ENCODE assay signal across 7 mouse cellular contexts in genomic region chr19:7617696-7618095, GRCm38 (mm10). TPM values are rescaled to one million over a fixed set of nuclear protein-coding genes. Genes with fewer than 3 reads are reported as not detected.
DNase-seq lines count a peak whose midpoint lies in the region; ATAC-seq and TF ChIP-seq lines count a peak whose summit lies in the region.

No protein-coding gene starts in this region.

- in situ Hi-C loops in CH12.LX (cut with MboI; ENCODE audit: low pct_ligation_motif_present, low pct_unique_long_range_greater_than_20kb, low sequenced_read_pairs) = no loop called here

- no peaks in the 10 kb centered on the region for H3K4me1 ChIP-seq in CH12.LX (ENCODE audit: control insufficient read depth in 1 of 2, insufficient read depth in 2 of 2)
- no peaks in the 10 kb centered on the region; the same call in 1 of the 2 replicates for H3K4me1 ChIP-seq in heart, embryonic 13.5 days
- no peaks in the 10 kb centered on the region for H3K4me1 ChIP-seq in lung, postnatal 0 days (ENCODE audit: insufficient read depth, low read depth, low read length)

- no peaks in the 10 kb centered on the region for H3K36me3 ChIP-seq in CH12.LX (replicated peaks in 1 of 2; ENCODE audit: control insufficient read depth in 1 of 2, insufficient read depth in 1 of 2, low read length in 1 of 2)
- H3K36me3 ChIP-seq in heart, embryonic 13.5 days = no peaks in the 10 kb centered on the region
- H3K36me3 ChIP-seq in lung, postnatal 0 days (ENCODE audit: insufficient read depth, low read length) = no peaks in the 10 kb centered on the region

- no peak for ATAC-seq in heart, embryonic 13.5 days (ENCODE audit: extremely low read depth, insufficient number of reproducible peaks, low FRiP score, low TSS enrichment)
- no peak for ATAC-seq in lung, postnatal 0 days

- no peak overlapping the region; the same call in 1 of the 2 replicates for H3K4me2 ChIP-seq in CH12.LX (ENCODE audit: insufficient read depth, low read depth, poor library complexity, severe bottlenecking)
- 0 out of 2 replicates have a peak overlapping the region, but pooled peaks have one; percentile 8 for H3K4me2 ChIP-seq in heart, embryonic 13.5 days
- H3K4me2 ChIP-seq in lung, postnatal 0 days (replicated peaks; ENCODE audit: low read depth, low read length) = peak overlapping the region; percentile 25; the same call in 1 of the 2 replicates

- TF ChIP-seq RAD21 in CH12.LX (IDR thresholded peaks at IDR 0.05; ENCODE audit: low read depth, low read length) = peak; percentile 78

- dilution Hi-C loops in CH12.LX (cut with MboI; ENCODE audit: extremely low pct_ligation_motif_present, extremely low pct_unique_long_range_greater_than_20kb, low sequenced_read_pairs) = no loop called here

- no peak overlapping the region for H3K27ac ChIP-seq in CH12.LX (ENCODE audit: insufficient read depth, low read depth)
- H3K27ac ChIP-seq in heart, embryonic 13.5 days (replicated peaks) = no peak overlapping the region
- H3K27ac ChIP-seq in lung, postnatal 0 days (ENCODE audit: low read length) = no peak overlapping the region

- TF ChIP-seq EP300 in CH12.LX (IDR thresholded peaks at IDR 0.05; ENCODE audit: low read length) = no peak
- TF ChIP-seq EP300 in lung, postnatal 0 days (IDR thresholded peaks at IDR 0.05) = no peak

- no peaks in the 10 kb centered on the region for H3K27me3 ChIP-seq in CH12.LX (replicated peaks)
- peaks cover 16% of the 10 kb centered on the region for H3K27me3 ChIP-seq in heart, embryonic 13.5 days (replicated peaks)
- no peaks in the 10 kb centered on the region for H3K27me3 ChIP-seq in lung, postnatal 0 days (replicated peaks; ENCODE audit: insufficient read depth, low read length)

- H3K4me3 ChIP-seq in CH12.LX (replicated peaks in 1 of 3; ENCODE audit: low read depth in 2 of 3, low read length in 2 of 3, poor library complexity in 1 of 3) = no peak overlapping the region
- H3K4me3 ChIP-seq in heart, embryonic 13.5 days = no peak overlapping the region
- H3K4me3 ChIP-seq in lung, postnatal 0 days (ENCODE audit: low read depth, low read length) = no peak overlapping the region

- no peaks in the 10 kb centered on the region for H3K9me3 ChIP-seq in CH12.LX (replicated peaks; ENCODE audit: low read length)
- H3K9me3 ChIP-seq in heart, embryonic 13.5 days = no peaks in the 10 kb centered on the region
- H3K9me3 ChIP-seq in lung, postnatal 0 days (ENCODE audit: low read length) = no peaks in the 10 kb centered on the region

- peak; percentile 67 to 84 for TF ChIP-seq CTCF in CH12.LX (conservative IDR thresholded peaks at IDR 0.05 in 1 of 2, IDR thresholded peaks at IDR 0.05 in 1 of 2; ENCODE audit: low read depth in 2 of 2, low read length in 2 of 2)
- TF ChIP-seq CTCF in lung, postnatal 0 days (IDR thresholded peaks at IDR 0.05) = peak; percentile 86

- 34% methylated on average over 7 of the region's 7 CpGs for WGBS in heart, embryonic 13.5 days
- 24% methylated on average over 7 of the region's 7 CpGs for WGBS in lung, postnatal 0 days

- H3K79me2 ChIP-seq in CH12.LX (replicated peaks; ENCODE audit: control insufficient read depth, extremely low read depth, insufficient read depth, poor library complexity, severe bottlenecking) = no peaks in the 10 kb centered on the region

- TF ChIP-seq POLR2A in CH12.LX (IDR thresholded peaks at IDR 0.05; ENCODE audit: low read depth, low read length) = no peak

- DNase-seq in CH12.LX (ENCODE audit: extremely low read depth) = peak; percentile 55
- DNase-seq in ZHBTc4 (ENCODE audit: low read depth, low spot score) = peak; percentile 82
- DNase-seq in embryo, embryonic 11 days = peak; percentile 87
- peak; percentile 86 for DNase-seq in kidney, postnatal 10 days
- peak; percentile 86 for DNase-seq in lung, postnatal 0 days (ENCODE audit: low spot score)
- DNase-seq in retina, postnatal 1 day = peak; percentile 85

- H3K9ac ChIP-seq in CH12.LX (ENCODE audit: insufficient read depth, low read depth) = no peak overlapping the region
- H3K9ac ChIP-seq in heart, embryonic 13.5 days = no peak overlapping the region
- no peak overlapping the region for H3K9ac ChIP-seq in lung, postnatal 0 days (replicated peaks; ENCODE audit: low read depth)

TF ChIP-seq in CH12.LX, 34 proteins besides CTCF, POLR2A, EP300 and RAD21:
- TF ChIP-seq RCOR1 (conservative IDR thresholded peaks at IDR 0.05; ENCODE audit: low read depth, low read length) (no peak), SMC3 (IDR thresholded peaks at IDR 0.05; ENCODE audit: low read depth, low read length) (peak; percentile 74)

RNA-seq across cellular contexts. Expression of gene Hrasls5, which starts 5.4 kb away (rescaled TPM):
- total RNA-seq in CH12.LX (2012; rRNA removed) = not detected in 2 replicates
- not detected in 2 replicates for total RNA-seq in CH12.LX (2014; rRNA removed)
- polyA plus RNA-seq in CH12.LX (2012; ENCODE audit: insufficient read length, low read depth) = not detected in 2 replicates
- polyA plus RNA-seq in heart, embryonic 13.5 days (2015; fragmentation: Nextera tagmentation; extraction: Ambion mirVana) = not detected in 2 replicates
- polyA plus RNA-seq in lung, postnatal 0 days (2015; fragmentation: Nextera tagmentation; extraction: Ambion mirVana) = 0.18 TPM in 1 of 2 replicates, not detected in the other

RNA-seq across cellular contexts. Expression of gene Lgals12, which starts 10.7 kb away (rescaled TPM):
- total RNA-seq in CH12.LX (2012; rRNA removed) (not detected in 2 replicates), CH12.LX (2014; rRNA removed) (not detected in 2 replicates)
- polyA plus RNA-seq in CH12.LX (2012; ENCODE audit: insufficient read length, low read depth) = not detected in 2 replicates
- polyA plus RNA-seq in heart, embryonic 13.5 days (2015; fragmentation: Nextera tagmentation; extraction: Ambion mirVana) = 0.25 and 0.27 TPM in 2 replicates
- 0.36 and 0.54 TPM in 2 replicates for polyA plus RNA-seq in lung, postnatal 0 days (2015; fragmentation: Nextera tagmentation; extraction: Ambion mirVana)
